Mouse (Mus musculus) ovary, postnatal 10 days (tissue): ENCODE measurements around the gene Zfp39.
A peak's percentile ranks its signal among the peaks of the same experiment; 100 is the strongest.

Source experiments
- DNase-seq: peaks from one replicate; pipeline ENCODE4 v3.0.0; 2022; ENCODE audit warnings: low spot score

Gene Zfp39

DNA sequence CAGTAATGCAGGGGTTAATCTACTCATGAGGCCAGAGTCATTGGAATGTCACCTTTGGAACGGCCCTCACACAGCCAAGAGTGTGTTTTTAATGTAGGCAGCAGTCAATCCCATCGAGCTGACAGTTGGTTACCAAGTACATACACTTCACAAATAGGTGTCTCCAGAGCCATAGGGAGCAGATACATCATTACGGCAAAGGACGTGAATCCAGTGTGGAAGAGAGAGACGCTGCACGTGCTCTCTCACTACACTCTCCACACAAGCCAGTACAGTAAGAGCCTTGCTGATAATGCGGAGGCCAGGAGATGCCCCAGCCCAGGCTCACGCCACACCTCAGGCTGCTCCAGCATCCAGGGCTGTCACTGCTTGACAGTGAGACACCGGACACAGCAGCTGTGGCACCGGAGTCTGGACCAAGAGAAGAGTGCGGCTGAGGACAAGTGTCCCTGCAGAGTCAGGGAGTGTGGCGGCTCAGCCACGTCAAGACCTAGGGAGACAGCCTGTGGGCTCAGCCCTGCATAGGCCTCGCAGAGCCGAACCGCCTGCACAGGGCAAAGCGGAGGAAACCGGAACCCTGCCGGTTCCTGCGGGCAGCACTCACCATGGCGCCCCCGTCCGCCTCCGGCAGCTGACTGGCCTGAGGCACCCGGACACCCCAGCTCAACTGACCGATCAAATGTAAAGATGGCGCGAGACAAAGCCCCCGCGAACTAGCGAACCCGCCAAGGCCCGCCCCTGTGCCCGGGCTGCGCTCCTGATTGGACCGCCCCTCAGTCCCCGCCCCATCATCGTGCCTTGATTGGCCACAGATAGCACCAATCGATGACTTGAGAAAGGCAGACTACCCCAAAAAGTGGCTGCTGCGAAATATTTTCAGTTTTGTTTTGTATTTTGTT lies at the start of gene Zfp39:
Gene Zfp39 (minus strand): TSS at position 715 of the 899 bp plus-strand sequence.
- DNase-seq, result peak; percentile 95

DNA sequence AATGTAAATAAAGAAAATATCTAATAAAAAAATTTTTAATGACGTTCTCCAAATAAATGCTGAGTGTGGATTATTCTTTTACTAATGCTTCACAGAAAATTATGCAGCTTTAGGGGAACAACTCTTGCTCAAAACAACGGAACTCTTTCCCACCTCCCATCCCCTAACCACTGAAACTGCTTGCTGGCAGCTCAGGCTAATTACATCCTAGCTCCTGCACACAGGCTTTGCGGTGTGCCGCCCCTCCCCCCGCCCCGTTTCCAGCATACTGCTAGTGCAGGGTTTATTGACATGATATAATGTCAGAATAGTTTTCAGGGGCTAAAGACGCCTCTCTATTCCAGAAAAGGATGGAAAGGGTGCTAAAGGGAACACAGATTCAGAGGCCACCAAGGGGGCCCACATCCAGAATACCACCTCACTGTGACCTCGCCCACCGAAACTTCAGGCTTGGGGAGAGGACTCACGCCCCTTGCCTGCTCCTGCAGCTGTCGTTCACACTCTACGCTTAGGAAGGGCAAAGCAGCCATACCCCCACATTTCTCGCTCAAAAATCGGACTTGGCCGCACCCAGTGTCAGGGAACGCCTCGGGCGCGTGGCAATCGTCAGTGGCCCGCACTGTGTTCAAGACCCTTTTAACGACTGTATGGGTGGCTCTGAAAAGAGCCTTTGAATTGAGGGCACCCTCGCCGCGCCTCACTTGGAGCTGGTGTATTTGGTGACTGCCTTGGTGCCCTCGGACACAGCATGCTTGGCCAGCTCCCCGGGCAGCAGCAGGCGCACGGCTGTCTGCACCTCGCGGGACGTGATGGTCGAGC lies 49.5 kb upstream of the Zfp39 start:
- DNase-seq, result no peak

DNA sequence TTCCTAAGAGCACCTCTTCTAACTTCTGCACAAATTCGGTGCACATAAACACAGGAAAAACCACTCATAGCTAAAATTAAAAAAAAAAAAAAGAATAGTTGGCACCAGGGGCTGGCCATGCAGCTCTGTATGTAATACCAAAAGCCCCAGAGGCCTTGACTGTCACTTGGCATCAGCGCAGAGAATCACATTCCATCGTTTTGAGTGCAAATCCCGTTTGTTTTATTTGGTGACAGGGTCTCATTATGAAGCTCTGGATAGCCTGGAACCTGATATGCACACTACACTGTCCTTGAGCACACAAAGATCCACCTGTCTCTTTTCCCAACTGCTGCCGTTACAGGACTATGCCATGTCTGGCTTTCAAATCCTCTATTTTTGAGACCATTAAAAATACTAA lies 47.2 kb upstream of the Zfp39 start:
- no peak for DNase-seq

DNA sequence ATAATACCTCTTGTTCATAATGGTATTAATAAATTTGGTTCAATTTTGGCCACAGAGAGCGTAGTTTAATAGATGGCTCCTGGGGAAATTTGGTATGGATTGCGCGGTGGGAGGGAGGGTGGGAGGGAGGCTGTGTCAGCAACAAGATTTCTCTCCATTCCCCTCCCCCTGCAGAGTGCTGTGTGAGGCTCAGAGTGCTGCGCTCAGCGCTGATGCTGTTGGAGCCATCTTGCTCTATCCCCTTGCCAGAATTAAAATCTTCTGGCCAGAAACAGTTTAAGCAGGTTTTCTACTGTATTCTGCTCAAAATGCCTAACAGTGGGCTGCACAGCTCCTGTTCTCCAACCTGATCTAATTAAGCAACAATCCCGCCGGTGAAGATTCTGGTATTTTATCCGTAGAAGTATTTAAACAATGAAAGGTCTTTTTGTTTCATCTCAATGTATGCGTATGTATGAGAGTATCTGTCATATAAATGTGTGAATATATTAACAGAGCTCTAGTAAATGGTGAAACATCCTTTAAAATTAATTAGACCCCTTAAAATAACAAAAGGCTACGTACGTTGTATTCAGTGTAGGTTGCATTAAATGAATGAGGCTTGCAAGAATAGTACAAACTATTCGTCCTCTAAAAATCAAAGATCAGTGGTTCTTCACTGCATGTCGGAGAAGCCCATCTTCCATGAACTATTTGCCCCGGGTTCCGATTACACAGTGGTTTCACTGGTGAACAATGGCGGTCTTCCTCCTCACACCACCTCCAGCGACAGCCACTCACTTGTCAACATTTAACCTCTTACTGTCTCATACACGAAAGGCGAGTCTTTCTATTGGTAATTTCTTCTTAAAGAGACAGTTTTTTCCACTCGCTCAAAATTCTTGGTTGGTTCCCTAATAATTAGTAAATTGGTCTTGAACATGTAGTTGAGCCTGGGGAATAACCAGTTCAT lies 45.7 kb upstream of the Zfp39 start:
- DNase-seq, result no peak

DNA sequence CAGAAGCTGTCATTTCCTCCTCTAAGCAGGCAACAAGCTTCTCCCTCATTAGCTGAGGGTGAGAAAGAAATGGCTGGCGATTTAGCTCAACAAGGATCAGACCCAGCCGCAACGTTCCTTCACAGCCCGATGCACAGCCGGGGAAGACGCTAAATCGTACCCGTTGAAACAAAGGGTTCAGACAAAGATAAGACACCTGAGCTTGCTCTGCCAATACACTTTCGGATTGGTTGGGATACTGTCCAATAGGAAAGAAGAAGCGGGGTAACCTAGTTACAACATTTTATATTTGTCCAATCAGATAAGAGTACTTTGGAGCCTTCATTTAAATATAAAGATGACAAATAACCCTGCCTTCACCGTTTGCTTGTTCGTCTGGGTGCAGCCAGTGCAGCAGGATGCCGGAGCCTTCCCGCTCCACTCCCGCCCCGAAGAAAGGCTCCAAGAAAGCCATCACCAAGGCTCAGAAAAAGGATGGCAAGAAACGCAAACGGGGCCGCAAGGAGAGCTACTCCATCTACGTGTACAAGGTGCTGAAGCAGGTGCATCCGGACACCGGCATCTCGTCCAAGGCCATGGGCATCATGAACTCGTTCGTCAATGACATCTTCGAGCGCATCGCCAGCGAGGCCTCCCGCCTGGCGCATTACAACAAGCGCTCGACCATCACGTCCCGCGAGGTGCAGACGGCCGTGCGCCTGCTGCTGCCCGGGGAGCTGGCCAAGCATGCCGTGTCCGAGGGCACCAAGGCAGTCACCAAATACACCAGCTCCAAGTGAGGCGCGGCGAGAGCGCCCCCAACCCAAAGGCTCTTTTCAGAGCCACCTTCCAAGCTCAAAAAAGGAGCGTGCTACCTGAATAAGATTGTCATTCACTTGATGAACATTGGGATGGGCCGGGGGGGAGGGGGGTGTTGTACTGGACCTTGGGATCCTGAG lies 44.8 kb upstream of the Zfp39 start, which contains the start of gene Hist3h2ba:
Gene Hist3h2ba (plus strand): TSS at position 379 of the 938 bp plus-strand sequence.
- no peak for DNase-seq

DNA sequence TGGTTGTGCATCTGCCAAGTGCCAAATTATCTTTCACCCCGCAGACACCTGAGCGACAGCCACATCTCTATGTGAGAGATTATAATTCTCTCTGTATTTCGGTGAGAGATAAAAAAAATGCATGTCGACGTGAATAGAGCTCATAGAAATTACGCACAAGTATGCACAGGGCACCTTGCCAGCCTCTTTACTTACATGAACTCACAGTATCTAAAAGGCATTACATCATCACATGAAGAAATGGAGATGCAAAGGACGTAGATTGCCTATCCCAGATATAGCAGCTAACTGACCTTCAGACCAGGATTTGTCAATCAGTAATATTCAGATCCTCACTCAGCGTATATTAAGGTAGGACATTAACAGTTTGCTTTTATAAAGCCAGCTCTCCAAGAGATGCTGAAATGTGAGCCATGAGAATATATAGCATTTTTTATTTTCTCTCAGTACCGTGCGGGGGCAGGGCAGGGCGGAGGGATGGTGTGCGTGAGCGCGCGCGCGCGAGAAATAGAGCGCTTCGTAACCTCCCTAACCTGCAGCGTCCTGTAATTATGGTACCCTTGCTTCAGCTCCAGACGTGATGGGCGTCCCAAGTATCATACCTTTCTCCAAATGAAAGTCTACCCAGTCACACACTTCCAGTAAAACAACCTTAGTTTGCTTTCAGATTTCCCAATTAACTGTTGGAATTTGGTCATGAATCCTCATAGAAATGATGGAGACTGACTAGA lies 43.9 kb upstream of the Zfp39 start:
- no peak for DNase-seq

DNA sequence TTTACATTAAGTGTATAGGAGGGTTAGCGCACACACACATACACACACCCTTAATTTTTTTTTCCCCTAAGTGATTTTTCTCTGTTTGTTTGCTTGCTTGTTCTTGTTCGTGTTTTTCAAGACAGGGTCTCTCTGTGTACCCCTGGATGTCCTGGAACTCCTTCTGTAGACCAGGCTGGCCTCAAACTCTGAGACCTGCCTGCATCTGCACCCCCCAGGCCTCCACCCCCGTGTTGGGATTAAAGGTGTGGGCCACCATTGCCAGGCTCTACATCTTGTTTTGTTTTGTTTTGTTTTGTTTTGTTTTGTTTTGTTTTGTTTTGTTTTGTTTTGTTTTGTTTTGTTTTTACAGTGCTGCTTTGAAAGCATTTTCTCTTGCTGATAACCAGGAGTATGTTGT lies 43.3 kb upstream of the Zfp39 start:
- DNase-seq, result no peak

DNA sequence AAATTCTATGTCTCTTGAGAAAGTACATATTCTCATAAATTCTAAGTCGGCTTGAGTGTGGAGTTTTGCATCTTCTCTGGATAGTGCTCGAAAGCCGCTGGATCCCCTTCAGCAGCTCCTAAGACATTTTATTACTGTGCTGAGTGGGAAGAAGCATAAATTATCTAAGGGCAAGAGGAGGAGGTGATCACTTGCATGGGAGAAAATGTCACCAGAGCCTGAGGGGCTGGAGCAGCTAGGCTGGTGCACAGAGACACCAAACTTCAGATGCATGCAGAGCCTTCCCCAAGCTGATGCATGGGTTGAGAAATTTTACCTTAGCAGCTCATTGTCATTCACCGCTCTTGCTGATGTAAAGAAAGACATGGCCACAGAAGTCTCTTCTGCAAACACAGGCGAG lies 40.1 kb upstream of the Zfp39 start:
- no peak for DNase-seq

DNA sequence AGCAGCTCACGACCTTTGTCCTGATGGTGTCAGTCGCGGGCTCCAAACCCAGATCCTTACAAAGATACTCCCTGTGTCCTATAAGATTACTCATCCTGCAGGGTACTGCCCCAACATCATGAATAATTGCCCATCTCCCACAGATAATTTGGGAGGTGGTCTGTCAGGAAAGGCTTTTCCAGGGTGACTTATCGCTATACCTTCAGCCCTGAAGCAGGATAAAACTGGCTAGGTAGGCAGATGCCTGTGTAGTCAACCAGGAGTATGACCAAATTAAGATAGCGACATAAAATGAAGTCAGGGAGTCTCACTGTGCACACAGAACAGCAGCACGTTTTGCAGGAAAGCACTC lies 35.0 kb upstream of the Zfp39 start:
- DNase-seq, result no peak

DNA sequence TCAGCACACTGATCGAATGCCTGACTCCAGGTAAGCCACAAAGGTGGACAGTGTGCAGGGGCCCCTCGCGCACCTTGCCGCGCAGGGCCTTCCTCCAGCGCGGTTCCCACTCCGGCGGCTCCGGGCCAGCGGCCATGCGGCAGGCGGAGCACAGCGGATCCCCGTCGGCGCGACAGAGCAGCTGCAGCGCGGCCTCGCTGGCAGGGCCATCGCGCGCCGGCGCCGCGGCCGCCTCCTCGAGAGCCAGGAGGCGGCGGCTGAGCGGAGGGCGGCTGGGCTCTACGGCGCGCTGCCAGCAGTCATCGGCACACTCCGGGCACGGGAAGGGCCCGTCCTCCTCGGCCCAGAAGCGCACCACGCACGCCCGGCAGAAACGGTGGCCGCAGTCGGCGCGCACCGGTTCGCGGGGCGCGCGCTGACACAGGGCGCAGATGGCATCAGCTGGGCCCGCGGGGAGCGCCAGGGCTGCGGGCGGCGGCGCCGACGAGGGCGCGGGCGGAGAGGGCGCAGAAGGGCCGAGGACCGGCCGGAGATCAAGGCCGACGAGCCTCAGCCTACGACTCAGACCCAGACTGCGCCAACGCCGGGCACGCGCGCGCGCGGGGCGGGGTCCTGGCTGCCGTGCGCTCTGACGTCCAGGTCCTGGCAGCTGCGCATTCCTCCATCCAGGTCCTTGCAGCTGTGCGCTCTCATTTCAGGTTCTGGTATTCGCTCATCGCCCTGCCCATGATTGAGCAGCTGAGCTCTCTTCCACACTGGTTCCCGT lies 34.5 kb upstream of the Zfp39 start, which contains the start of gene Rnf187:
Gene Rnf187 (minus strand): TSS at position 595 of the 766 bp plus-strand sequence.
- DNase-seq, result peak; percentile 66

DNA sequence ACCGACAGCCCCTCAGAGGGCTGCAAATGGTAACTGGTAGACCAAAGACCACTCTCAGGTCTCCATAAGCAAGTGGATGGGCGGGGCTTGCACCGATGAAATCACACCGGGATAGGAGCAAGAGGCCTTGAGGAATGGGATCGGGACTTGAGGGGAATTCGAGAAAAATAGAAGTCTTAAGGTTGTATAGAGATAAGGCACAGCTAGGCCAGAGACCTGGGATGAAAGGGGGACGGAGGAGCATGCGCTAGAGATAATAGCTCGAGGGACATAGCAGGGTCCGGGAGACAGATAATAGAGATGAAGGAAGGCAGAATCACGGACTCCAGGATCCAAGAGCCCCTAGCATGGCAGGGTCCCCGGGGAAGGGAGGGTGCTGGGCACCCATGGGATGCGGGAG lies 33.9 kb upstream of the Zfp39 start:
- DNase-seq, result no peak

DNA sequence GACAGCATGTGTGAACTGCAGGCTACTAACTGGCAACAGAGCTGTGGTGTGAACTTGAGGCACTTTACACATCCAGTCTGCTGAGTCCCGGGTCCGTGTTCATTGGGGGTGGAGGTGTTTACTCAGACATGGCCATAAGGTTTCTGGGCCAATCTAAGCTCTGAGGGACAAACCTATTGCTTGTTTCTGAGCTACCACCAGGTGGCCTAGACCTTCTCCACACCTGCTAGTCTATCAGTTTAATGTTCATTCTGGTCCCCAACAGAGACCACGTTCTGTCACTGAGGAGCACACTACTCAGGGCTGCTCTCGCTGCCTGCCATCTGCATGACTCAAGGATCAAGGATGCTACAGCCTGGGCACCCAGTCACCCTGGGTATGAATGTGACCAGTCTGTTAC lies 27.6 kb upstream of the Zfp39 start:
- no peak for DNase-seq

DNA sequence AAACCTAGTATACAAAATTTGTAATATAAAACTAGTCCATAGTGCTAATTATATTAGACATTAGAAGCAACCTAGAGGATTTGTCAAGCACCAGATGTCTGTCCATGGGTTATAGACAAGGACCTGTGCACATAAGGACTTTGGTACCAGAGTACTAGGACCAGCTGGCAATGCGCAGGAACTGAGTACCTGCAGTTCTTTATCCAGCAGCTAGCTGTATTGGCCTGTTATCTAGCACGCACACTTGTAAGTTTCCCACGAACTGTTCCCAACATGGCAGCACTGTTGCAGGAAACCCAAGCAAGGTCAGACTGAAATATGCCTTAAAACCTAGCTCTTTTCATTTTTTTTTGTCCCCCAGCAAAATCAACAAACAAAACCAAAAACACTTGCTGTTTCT lies 26.2 kb upstream of the Zfp39 start:
- no peak for DNase-seq

DNA sequence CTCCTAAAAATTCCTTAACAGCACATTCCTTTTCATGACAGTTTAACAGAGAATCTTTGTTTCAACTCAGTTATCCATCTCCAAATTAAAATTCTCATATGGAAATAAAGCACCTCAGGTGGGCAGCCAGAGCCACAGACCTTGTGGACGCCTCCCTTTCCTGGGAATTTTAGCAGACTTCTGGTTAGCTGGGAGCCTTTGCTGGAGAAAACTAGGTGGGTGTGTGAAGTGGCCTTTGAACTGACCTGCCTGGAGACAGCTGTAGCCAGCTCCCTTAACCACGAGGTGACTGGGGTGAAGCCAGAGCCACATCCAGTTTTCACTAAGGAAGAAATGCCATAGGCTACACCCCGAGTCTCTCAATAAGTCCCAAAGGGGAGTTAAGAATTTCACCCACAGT lies 25.6 kb upstream of the Zfp39 start:
- DNase-seq, result no peak

DNA sequence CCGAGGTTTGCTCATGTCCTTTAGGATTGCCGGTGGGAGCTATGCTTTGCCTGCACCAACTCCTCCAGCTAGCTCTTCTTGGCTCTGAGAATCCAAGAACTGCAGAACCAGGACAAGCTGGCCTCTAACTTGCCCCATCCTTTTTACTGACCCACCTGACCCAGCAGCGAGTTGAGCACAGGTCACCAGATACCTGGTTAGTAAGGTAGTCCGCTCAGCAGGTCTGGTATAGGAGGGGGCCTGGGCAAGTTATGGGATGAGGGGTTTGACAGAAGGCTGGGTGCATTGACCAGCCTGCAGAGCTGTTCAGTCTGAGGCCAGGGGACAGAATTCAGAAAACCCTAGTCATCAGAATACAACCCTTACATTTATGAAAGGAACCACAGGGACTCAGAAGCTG lies 25.0 kb upstream of the Zfp39 start:
- DNase-seq, result no peak

DNA sequence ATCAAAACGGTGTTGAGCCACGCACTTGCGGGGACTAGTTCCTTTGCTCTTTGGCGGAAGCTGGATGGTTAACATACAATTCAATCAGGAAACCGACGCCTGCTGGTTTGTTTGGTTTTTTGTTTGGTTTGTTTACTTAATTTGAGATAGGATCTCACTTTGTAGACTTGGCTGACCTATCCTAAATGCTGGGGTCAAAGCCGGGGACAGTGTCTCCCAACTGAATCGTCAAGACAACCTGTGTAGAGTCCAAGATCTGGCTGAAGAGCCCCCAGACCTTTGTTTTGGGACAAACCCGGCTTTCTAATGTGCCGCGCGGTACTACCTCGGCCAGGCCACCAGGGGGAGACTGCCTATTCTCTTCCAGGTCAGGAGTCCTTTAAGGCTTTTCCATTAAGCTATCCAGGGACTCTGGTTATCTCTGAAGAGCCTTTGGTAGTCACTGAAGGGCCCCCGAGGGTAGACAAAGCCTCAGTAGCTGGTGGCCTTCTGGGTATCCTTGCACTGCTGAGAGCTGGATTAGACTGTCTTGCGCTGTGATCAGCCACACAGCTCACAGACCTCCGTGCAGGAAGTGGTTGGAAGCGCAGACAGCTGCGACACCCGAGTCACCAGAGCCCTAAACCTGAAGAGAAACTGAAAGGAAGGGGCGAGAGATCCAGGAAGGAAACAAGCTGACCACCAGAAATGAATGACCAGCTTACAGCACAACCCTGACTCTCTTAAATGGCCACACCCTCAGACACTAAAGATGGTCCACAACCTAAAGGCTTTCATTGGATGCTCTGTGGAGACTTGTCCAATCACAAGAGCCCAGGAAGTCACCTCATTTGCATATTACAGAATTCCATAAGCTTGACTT lies 24.0 kb upstream of the Zfp39 start:
- DNase-seq, result no peak

DNA sequence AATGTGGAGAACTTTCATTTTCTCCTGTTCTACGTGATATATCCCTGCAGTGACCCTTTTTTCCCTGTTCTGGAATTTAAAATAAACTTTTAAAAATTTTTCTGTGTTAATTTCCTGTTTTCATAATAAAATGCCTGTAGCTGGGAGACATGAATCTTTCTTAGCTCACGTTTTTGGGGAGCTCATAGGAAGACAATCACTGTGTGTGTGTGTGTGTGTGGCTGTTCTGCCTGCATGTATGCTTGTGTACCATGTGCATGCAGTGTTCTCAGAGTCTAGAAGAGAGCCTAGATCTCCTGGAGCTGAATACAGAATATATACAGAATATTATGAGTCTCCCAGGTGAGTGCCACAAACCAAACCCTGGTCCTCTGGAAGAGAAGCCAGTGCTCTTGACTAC lies 23.0 kb upstream of the Zfp39 start:
- DNase-seq, result no peak

DNA sequence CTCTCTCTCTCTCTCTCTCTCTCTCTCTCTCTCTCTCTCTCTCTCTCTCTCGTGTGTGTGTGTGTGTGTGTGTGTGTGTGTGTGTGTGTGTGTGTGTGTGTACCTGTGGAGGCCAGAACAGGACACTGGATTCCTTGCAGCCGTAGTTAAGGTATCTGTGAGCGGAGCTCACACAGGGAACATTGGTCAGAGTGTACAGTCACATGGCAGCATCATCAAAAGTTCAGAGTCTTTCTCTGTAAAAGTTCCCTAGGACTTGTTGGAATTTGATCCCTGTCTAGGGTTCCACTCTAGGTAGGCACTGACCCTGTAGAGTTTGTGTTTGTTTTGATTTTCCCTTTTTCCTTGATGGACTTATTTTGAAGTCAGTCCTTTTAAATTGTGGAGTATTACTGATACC lies 22.6 kb upstream of the Zfp39 start:
- no peak for DNase-seq
